Mouse (Mus musculus): ENCODE results near the gene Zfp605.

DNA sequence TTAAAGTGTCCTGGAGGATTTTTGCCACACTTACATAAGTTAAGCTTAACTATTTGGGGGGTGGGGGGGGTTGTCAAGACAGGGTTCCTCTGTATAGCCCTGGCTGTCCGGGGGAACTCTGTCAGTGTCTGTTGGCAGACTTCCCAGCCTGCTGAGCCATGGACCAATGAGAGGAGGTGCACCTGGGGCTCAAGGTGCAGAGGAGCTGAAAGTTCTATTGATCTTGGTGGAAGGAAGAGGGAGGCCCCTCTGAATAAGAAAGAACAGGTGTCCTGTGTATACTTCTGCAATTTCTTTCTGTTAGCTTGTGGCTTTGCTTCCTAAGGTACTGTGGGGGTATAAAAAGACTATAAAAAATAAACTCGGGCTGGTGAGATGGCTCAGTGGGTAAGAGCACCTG lies 18.3 kb upstream of the Zfp605 start:
- TF ChIP-seq GATA1 (IDR thresholded peaks at IDR 0.05; ENCODE audit: low read length) (no peak), TAL1 (IDR thresholded peaks at IDR 0.05; ENCODE audit: low read length) (no peak)

Measured in erythroblast, embryonic 14.5 days (primary cell).